Mouse (Mus musculus) left cerebral cortex, postnatal 25 days (tissue): Measurements from ENCODE around the gene D430042O09Rik. TPM values are rescaled to one million over a fixed set of nuclear protein-coding genes. Genes with fewer than 3 reads are reported as not detected.

Experiments
- DNase-seq, 2 experiments: peaks; one replicate each; pipeline ENCODE4 v3.0.0; 2022; ENCODE audit warnings: low spot score in 2 of 2, mixed read lengths in 1 of 2
- intact Hi-C: fragments of 180-260 bp; cut with DNase I; formaldehyde crosslinking; loops from one replicate; pipeline ENCODE4 v1.15.1; 2025
- total RNA-seq, 2 experiments: library from RNA; stranded (reverse); gene quantifications; 2 replicates each; pipeline ENCODE4 v1.2.3; 2021

The D430042O09Rik gene
- total RNA-seq, 2 experiments from 2014 or later, result 21.8 to 31.6 TPM

- intact Hi-C loops, result no loop called here
- no peak for DNase-seq
Observed at GRCm38 (mm10) chr7:125920801-125921200, 213.1 kb downstream of the D430042O09Rik start.

DNA sequence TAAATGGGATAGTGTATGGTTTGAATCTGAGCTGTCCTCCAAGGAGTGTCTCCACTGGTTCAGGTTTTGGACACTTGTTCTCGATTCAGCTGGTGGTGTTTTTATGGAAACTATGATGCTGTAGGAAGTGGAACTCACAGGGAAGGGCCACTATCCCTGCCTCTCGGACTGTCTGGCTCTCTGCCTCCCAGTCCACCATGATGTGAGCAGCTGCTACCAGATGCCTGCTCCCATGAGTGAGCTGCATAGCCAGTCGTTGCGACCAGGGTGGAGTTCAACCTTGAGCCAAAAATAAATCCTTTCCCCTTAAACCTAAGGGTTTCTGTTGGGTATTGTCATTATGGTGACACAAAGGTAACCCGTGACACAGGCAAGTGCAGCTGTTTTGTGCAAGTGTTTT, 216.4 kb downstream of the D430042O09Rik start:
- DNase-seq, result no peak
- intact Hi-C loops, result no loop called here

Other genes starting within 250 kb of the D430042O09Rik start
- gene Nsmce1, start 216.3 kb upstream of the D430042O09Rik start, total RNA-seq, result 10 to 100 TPM; 12.8 to 13.4 TPM
- gene Il4ra, start 155.8 kb upstream of the D430042O09Rik start, total RNA-seq, result 1 to 10 TPM; 6.1 to 7.1 TPM
- gene Il21r, start 104.5 kb upstream of the D430042O09Rik start, total RNA-seq, result 1 to 10 TPM; 1.4 to 1.6 TPM
- gene Gtf3c1, start 108 bp upstream of the D430042O09Rik start, total RNA-seq, result 100 to 1,000 TPM in 1 of 2 experiments, 10 to 100 TPM in 1; 96.8 to 101 TPM